Mouse (Mus musculus) cortical plate, adult 2 months (tissue): ENCODE data around the gene Cdh22.

ENCODE experiments used
- CTCF ChIP-seq: fragments of 200-500 bp; IDR thresholded peaks from 2 replicates; pipeline ENCODE4 v1.5.1; 2011; ENCODE audit warnings: mild to moderate bottlenecking, control low read depth, low read length; ENCODE audit not compliant: insufficient read depth; ENCODE audit errors: extremely low read depth
- POLR2A ChIP-seq: fragments of 200-500 bp; IDR thresholded peaks from 2 replicates; pipeline ENCODE4 v1.6.1; 2011; ENCODE audit warnings: mild to moderate bottlenecking, low read length, control low read depth; ENCODE audit not compliant: insufficient read depth; ENCODE audit errors: extremely low read depth

DNA sequence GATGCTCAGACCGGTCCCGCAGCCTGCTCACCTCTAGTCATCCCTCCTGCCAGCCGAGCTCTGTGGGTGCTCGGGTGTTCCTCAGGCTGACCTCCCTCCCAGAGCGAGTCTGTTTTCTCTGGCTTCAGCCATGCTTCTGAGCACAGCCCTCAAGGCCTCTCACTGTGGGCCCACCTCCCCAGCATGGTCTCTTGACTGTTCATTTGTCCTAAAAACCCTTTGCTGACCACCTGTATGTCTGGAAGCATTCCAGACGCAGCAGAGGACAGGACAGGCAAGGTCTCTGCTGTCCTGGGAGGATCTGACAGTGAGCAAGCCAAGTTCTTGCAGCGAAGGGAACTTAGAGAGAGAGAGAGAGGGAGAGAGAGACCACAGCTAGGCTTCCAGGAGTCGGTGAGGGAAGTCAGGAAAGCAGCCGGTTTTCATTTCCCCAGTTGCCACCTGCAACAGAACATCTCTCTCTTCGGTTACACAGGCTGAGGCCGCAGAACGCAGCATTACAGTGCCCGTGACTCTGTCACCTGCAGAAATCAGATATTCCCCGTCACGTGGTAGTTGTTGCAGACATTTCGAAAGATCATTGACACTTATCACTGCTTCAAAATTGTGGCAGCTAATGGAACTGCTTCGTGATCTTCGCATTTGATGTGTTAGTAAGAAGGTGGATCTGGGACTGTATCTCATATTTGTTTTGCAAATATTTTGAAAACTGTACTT, 27.8 kb upstream of the Cdh22 start:
- TF ChIP-seq CTCF: no peak
- TF ChIP-seq POLR2A: no peak
